Mouse (Mus musculus): ENCODE results near the gene Dhrs3.

The Dhrs3 gene

DNA sequence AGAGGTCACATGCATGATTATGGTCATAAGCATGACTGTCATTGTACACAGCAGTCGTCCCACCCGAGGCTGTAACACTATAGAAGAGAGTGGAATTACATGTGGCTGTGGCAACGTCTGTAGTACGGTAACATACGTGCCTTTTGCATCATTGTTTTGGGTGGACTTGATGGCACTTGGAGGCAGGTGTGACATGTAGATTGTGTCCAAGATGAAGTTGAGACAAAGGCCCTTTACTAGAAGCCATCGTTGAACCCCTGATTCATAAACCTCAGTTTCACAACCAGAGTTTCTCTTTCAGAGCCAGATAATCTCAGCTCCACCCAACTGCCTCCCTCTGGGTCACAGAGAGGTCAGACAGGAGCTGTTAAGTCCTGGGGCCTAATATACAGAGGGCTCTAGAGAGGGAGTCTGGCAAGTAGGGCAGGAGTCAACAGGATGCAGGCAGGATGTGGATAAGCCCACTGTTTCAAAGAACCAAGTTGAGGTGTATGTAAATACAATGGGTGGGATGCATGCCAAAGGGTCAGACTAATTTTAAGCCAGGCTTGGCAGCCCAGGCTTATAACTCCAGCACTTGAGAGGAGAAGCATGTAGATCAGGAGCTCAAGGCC is 5.5 kb downstream of the Dhrs3 start:
- DNase-seq = peak; percentile 71 to 87

DNA sequence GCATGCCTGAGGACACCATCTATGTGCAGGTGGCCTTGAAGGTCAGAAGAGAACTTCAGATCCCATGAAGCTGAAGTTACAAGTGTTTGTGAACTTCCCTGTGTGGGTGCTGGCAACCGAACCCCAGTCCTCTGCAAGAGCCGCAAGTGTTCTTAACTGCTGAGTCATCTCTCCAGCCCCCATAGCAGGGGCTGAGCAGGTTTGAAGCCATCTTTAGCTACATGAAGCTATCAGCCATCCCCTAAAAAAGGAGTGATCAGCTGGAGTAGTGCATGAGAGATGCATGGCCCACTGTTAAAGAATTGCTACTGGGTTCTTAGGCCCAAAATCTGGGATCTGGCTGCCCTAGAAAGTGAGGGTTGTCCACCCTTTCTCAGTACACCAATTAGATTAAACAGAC is 6.1 kb downstream of the Dhrs3 start:
- no peak for DNase-seq

DNA sequence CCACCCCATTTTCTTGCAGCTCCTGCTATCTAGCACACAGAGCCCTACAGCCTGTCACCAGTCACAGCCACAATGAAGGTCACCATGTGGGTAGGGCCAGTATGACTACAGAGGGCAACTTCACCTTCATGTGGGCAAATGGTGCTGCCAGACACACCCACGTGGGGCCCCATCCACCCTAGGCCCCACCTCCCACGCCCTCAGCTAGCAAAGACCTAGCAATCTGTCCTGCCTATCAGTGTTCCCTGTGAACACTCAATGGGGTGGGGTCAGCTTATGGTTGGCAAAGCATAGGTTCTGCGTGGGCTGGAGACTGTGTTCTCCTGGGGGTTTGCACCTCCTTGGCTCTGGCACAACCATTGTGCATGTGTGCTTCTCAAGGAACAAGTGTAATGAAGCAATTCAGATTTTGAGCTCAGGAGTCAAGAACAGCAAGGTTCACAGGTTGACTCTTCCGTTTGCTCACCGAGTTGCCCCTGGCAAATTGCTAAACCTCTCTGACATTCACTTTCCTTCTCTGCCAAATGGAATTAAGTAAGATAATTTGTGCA is 9.0 kb downstream of the Dhrs3 start:
- peak in 1 of 2 experiments; percentile 57 for DNase-seq

GRCm38 (mm10) chr4:144903088-144903487 is 10.5 kb downstream of the Dhrs3 start:
- no peak for DNase-seq

GRCm38 (mm10) chr4:144903932-144904331 is 11.3 kb downstream of the Dhrs3 start:
- peak; percentile 79 to 90 for DNase-seq

- DNase-seq = no peak
Measured at GRCm38 (mm10) chr4:144905128-144905527, 12.5 kb downstream of the Dhrs3 start.

DNA sequence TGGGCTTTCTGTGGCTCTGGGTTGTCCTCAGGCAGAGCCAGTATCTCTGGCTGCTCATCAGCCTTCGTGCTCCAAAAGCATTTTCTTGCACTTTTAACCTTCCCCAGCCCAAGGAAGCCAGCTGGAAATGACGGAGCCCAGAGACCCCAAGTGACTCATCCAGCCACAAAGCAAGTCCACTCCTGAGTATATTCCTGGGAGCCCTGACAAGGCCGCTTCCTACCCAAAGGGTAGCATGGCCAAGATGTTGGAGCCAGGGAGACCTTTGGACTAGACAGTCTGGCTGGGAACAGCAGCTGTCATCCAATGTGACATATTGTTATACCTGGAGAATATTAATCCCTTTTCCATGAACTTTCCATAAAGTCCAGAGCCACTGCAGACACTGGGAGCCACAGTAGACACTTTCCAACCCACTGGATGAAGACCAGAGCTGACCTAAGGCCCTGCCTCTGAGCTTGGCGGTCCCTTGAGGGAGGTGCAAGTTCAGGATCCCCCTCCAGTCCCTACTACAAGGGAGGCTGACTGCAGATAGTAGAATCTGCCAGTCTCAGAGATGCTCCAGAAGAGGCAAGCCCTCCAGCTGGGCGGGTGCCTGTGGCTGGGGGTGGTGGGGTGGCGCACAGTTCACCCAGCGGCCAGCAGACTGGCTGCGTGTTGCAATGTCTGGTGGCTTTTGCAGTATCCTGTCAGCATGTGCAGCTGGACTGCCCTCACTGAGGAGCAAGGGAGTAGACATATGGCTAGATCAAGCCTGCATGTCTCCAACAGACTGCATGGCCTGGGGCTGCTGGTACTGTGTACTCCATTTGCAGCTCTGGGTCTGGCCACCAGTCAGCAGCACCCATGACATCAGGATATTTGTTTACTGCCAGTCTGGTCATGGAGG is 13.6 kb downstream of the Dhrs3 start:
- DNase-seq = peak; percentile 63 to 65

DNA sequence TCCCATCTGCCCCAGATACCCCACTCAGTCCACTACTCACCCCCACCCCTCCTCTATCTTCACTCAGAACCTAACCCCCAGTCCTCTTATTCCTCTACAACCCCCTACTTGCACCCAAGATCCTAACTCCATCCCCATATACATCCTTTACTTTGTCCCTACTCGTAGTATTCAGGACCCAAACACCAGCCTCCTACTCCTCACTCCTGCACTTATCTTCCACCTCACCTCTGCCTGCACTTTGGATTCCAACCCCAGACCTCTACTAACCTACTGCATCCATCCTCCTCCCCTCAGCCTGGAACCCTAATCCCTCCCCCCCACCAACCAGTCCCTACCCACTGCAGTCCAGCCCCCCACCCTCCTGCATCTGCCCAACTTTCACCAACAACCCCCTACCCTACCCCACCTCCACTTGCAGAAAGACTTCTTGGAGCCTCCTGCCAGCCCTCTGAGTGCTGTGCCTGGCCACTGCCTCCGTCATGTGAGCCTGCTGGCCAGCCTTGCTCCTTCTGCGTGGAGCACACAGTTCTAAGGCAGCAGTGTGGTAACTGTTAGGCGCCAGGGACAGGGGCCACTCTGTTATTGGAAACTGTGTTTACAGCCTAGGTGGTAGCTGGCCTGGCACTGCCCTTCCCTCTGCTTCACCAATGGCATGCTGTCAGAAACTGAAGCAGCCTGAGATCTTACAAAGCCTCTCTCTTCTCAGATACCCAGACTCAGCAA is 14.5 kb downstream of the Dhrs3 start:
- DNase-seq = no peak

GRCm38 (mm10) chr4:144908825-144909224 is 16.2 kb downstream of the Dhrs3 start:
- no peak for DNase-seq

GRCm38 (mm10) chr4:144910281-144910680 is 17.7 kb downstream of the Dhrs3 start:
- DNase-seq = no peak

- no peak for DNase-seq
Measured at GRCm38 (mm10) chr4:144913298-144914152, 20.9 kb downstream of the Dhrs3 start.

DNA sequence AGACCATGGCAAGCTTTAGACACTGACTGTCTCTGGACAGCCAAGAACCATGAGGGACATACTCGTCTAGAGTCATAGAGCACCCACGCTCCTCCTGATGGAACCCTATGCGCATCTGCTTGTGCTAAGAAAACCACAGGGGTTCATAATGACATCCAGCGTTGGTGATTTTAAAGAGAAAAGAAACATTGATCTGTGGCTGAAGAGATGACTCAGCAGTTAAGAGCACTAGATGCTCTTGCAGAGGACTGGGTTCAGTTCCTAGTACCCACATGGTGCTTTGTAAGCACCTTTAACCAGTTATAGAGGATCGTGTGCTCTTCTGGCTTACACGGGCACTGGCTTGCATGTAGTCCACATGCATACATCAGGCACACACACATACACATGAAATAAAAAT is 23.9 kb downstream of the Dhrs3 start:
- no peak for DNase-seq

- DNase-seq = no peak
Measured at GRCm38 (mm10) chr4:144917101-144917500, 24.5 kb downstream of the Dhrs3 start.

DNA sequence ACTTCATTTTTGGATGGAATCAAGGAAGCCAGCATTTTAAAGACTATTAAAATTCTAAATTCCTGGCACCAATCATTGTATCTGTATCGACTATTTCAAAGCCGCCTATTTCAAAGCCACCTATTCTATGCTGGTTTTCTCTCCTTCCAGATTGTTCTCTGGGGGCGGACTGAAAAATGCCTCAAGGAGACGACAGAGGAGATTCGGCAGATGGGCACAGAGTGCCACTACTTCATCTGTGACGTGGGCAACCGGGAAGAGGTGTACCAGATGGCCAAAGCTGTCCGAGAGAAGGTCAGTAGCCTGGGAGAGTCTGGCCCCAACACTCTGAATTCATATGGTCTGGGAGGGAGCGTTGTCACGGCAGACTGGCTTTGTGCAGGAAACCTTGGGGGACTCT is 25.9 kb downstream of the Dhrs3 start:
- DNase-seq = no peak

DNA sequence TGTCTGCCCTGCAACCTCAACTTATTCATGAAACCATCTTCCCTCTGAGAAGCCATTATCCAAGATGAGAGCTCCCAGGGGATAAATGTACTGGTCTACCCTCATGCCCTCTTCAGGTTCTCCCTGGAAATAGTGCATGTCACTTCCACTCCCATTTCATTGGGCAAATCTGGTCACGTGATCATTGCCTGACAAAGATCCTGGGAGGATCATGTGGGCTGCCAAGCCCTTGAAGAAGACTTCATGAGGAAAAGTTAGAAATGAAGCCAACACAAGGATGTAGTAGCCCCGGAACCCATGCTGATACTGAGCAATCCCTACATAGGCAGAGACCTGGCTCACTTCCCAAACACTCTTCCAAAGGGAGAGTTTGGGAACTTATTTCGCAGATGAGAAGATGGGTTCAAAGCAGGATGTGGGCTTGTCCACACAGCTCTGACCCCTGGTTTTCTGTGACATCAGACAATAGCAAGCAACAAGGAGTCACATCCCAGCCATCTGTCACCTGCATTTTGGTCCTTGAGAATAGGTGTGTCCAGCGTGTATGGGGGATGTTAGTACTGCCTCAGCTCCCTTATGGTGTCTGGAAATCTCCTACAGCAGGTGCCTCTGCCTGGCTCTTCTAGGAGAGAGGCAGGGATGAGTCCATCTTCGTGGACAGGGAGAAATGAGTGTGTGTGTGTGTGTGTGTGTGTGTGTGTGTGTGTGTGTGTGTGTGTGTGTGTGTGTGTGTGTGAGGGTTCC is 36.2 kb downstream of the Dhrs3 start:
- no peak for DNase-seq

- DNase-seq = peak; percentile 93 to 94
Measured at GRCm38 (mm10) chr4:144929811-144930221, 37.2 kb downstream of the Dhrs3 start.

- peak; percentile 87 to 89 for DNase-seq
Measured at GRCm38 (mm10) chr4:144930366-144930765, 37.7 kb downstream of the Dhrs3 start.

GRCm38 (mm10) chr4:144931167-144931566 is 38.5 kb downstream of the Dhrs3 start:
- DNase-seq = no peak

DNA sequence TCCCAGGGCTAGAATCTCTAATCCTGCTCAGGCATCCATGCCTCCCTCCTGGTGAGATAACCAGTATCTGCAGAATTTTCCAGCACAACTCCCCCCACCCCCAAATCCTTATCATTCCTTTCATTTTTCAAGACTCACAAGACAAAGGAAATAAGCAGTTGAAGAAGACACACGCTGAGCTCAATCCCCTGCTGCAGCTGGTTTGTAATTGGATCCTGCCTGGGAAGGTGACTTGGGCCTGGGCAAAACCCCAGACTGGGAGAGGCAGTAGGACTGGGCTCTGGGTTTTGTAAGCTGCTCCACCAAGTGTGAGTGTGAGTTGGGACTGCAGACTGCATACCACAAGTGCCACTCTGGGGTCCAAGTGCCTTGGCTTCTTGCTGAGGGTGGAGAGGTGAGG is 41.9 kb downstream of the Dhrs3 start:
- no peak for DNase-seq

DNA sequence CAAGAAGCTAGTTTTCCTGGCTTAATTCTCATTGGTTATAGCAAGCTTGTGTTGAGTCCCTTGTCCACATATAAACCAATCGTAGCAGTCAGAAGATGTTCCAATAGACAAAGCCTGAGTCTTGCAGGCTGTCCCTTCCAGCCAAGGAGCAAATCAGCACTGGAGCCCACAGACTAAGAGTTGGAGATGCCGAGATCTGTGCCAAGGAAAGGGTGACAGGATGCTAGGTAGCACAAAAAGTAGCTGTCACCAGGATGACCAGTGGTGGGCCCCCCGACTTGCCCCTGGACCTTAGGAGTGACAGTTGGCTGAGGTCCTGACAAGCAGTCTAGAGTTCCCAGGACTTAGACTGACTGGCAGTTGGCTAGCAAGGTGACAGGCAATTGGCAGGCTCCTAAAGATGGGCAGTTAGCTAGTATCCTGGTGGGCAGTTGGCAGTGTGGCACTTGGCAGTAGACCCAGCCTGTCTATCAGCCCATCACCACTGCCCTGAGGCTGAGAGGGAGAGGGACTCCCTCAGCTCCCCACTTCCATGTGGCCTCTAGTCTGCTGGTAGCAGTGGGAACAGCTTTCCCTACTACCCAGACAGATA is 44.0 kb downstream of the Dhrs3 start:
- DNase-seq = no peak

DNA sequence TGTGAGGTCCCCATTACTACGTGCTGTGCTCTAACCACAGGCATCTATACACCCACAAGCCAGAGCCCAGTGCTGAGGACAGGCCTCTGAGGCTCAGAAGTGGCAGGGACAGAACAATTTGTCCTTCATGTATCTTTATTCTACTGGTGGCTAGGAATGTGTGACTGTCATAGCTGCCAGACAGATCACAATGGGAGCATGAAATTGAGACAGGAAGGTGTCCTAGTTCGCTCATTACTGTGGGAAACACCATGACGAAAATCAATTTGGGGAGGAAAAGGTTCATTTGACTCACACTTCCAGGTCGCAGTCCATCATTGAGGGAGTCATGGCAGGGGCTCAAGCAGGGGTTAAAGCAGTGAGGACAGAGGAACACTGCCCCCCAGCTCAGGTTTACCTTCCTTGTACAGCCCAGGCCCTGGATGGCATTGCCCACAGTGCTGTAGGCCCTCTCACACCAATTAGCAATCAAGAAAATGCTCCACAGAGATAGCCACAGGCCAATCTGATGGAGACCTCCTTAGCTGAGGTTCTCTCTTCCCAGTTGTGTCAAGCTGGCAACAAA is 47.3 kb downstream of the Dhrs3 start:
- DNase-seq = no peak

Measured in kidney, adult 8-10 months (tissue).